Mouse (Mus musculus) embryonic facial prominence, embryonic 12.5 days (tissue): ENCODE data around the gene Hist1h2bq. TPM values are rescaled to one million over a fixed set of nuclear protein-coding genes. Genes with fewer than 3 reads are reported as not detected.
"Not testable (repeated sequence)": the region's sequence is repeated elsewhere in the genome, so short reads cannot be mapped to it uniquely, and the experiment has no call there.

Experiments used
- ATAC-seq: fragments of 200-750 bp; cut with Nextera tagmentation; 2 replicates; pipeline ENCODE4 v1.8.0; 2017; ENCODE audit not compliant: insufficient number of reproducible peaks, insufficient read depth, low FRiP score, low TSS enrichment
- H3K27ac ChIP-seq: fragments of 300-500 bp; sonication (generic); 2 replicates; pipeline ENCODE4 v1.5.1; 2016; ENCODE audit warnings: mild to moderate bottlenecking
- H3K27me3 ChIP-seq: fragments of 300-500 bp; sonication (generic); 2 replicates; pipeline ENCODE4 v1.6.1; 2016; ENCODE audit warnings: mild to moderate bottlenecking, moderate library complexity
- H3K36me3 ChIP-seq: fragments of 300-500 bp; sonication (generic); 2 replicates; pipeline ENCODE4 v1.6.1; 2016; ENCODE audit warnings: mild to moderate bottlenecking
- H3K4me1 ChIP-seq: fragments of 300-500 bp; sonication (generic); 2 replicates; pipeline ENCODE4 v1.6.1; 2016
- H3K4me2 ChIP-seq: fragments of 300-500 bp; sonication (generic); replicated peaks from 2 replicates; pipeline ENCODE4 v1.6.1; 2016; ENCODE audit warnings: mild to moderate bottlenecking, moderate library complexity
- H3K4me3 ChIP-seq: fragments of 300-500 bp; sonication (generic); 2 replicates; pipeline ENCODE4 v1.5.1; 2016; ENCODE audit warnings: mild to moderate bottlenecking
- H3K9ac ChIP-seq: fragments of 300-500 bp; sonication (generic); 2 replicates; pipeline ENCODE4 v1.6.1; 2016; ENCODE audit warnings: mild to moderate bottlenecking, moderate library complexity
- H3K9me3 ChIP-seq: fragments of 300-500 bp; sonication (generic); 2 replicates; pipeline ENCODE4 v1.6.1; 2016; ENCODE audit warnings: mild to moderate bottlenecking, moderate library complexity
- WGBS: fragments of 180-500 bp; shearing (Covaris S2); methylation state at CpG from one replicate; pipeline ENCODE4 v1.1.7; 2016; 5-methylcytosine and 5-hydroxymethylcytosine counted together
- polyA plus RNA-seq: library from polyadenylated mRNA; unstranded; fragments of >200 nt; fragmentation: Nextera tagmentation; extraction: Ambion mirVana; gene quantifications from 2 replicates; pipeline ENCODE4 v1.2.1, GENCODE M21; 2016

Hist1h2bq gene
- polyA plus RNA-seq, result 35.6 and 40.3 TPM in 2 replicates

GRCm38 (mm10) chr13:21810073-21810472 is at the start of gene Hist1h2bq, which contains the start of gene Hist1h2ao:
Gene Hist1h2bq, minus strand, starts transcription at chr13:21810197.
Gene Hist1h2ao, plus strand, starts transcription at chr13:21810465.
- H3K4me3 ChIP-seq, H3K4me2 ChIP-seq, H3K9ac ChIP-seq, H3K9me3 ChIP-seq, H3K36me3 ChIP-seq, H3K27me3 ChIP-seq, H3K27ac ChIP-seq, H3K4me1 ChIP-seq: not testable (repeated sequence)
- peak; percentile 96 for ATAC-seq
- WGBS, result no CpG with 5 or more reads among the region's 23 CpGs

- 1% methylated on average over 15 of the region's 15 CpGs for WGBS
- no peak overlapping the region for H3K9ac ChIP-seq
- no peak for ATAC-seq
Observed at GRCm38 (mm10) chr13:21855698-21856162, 45.7 kb upstream of the Hist1h2bq start.

GRCm38 (mm10) chr13:21855146-21855545 is 45.1 kb upstream of the Hist1h2bq start:
- no peaks in the 10 kb centered on the region for H3K9me3 ChIP-seq
- no peaks in the 10 kb centered on the region for H3K4me1 ChIP-seq
- ATAC-seq, result no peak
- H3K4me2 ChIP-seq, result peak overlapping the region; percentile 45
- peak overlapping the region; percentile 39 for H3K4me3 ChIP-seq
- H3K36me3 ChIP-seq, result no peaks in the 10 kb centered on the region
- H3K27ac ChIP-seq, result no peak overlapping the region
- no peak overlapping the region for H3K9ac ChIP-seq
- 2% methylated on average over 11 of the region's 11 CpGs for WGBS
- H3K27me3 ChIP-seq, result no peaks in the 10 kb centered on the region

More at GRCm38 (mm10) chr13:21855698-21856162, 45.7 kb upstream of the Hist1h2bq start:
- H3K4me1 ChIP-seq, result no peaks in the 10 kb centered on the region
- no peak overlapping the region for H3K27ac ChIP-seq
- no peaks in the 10 kb centered on the region for H3K27me3 ChIP-seq
- H3K36me3 ChIP-seq, result no peaks in the 10 kb centered on the region
- H3K4me3 ChIP-seq, result peak overlapping the region; percentile 39
- peak overlapping the region; percentile 45 for H3K4me2 ChIP-seq
- H3K9me3 ChIP-seq, result no peaks in the 10 kb centered on the region

DNA sequence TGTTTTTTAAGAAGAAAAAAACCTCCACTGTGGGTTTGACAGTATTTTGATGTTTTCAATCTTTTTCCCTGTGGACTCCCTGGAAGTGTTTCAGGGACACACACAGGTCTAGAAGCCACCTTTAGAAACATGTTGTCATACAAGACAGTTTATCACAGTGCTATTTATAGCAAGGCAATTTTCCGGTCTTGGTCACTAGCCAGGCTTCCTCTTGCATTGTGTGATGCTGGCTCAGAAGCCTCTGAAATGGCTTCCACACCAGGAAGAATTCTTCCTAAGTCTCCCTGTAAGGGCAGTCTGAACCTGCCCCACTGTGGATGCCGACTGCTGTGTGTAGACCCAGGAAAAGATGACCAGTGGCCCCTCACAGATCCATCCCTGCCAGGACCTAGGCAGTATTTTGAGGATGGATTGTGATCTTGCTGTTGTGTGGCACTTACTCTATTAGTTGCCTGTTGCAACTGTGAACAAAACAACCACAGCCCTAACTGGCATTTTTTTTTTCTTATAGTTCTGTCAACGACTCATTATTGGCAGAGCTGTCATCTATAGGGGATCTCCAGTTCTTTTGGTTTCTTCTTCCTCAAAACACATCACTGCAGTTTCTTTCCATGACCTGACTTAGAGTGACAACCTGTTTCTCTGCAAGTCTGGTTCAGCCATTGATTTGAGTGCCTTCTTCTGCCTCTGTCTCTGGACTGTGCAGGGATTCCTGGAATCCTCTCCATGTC is 42.4 kb upstream of the Hist1h2bq start:
- Histone ChIP-seq H3K27ac (no peak overlapping the region), H3K36me3 (no peaks in the 10 kb centered on the region), H3K4me3 (no peak overlapping the region), H3K27me3 (no peaks in the 10 kb centered on the region), H3K4me1 (no peaks in the 10 kb centered on the region), H3K4me2 (no peak overlapping the region), H3K9ac (no peak overlapping the region), H3K9me3 (no peaks in the 10 kb centered on the region)
- ATAC-seq, result no peak
- 63% methylated on average over 3 of the region's 3 CpGs for WGBS

GRCm38 (mm10) chr13:21850696-21851095 is 40.7 kb upstream of the Hist1h2bq start:
- not testable (repeated sequence) for H3K27me3 ChIP-seq, H3K4me2 ChIP-seq, H3K36me3 ChIP-seq, H3K4me1 ChIP-seq, H3K9me3 ChIP-seq, H3K9ac ChIP-seq, H3K27ac ChIP-seq, H3K4me3 ChIP-seq, ATAC-seq
- WGBS, result 41% methylated on average over 1 of the region's 1 CpGs

- Histone ChIP-seq H3K4me2 (no peak overlapping the region), H3K27me3 (no peaks in the 10 kb centered on the region), H3K27ac (no peak overlapping the region), H3K4me1 (no peaks in the 10 kb centered on the region), H3K4me3 (no peak overlapping the region), H3K36me3 (no peaks in the 10 kb centered on the region), H3K9ac (no peak overlapping the region), H3K9me3 (no peaks in the 10 kb centered on the region)
- no peak for ATAC-seq
- WGBS, result 15% methylated on average over 8 of the region's 8 CpGs
Observed at GRCm38 (mm10) chr13:21847883-21848282, 37.9 kb upstream of the Hist1h2bq start.

GRCm38 (mm10) chr13:21846356-21846755 is 36.4 kb upstream of the Hist1h2bq start:
- not testable (repeated sequence) for ATAC-seq, H3K9ac ChIP-seq, H3K9me3 ChIP-seq

DNA sequence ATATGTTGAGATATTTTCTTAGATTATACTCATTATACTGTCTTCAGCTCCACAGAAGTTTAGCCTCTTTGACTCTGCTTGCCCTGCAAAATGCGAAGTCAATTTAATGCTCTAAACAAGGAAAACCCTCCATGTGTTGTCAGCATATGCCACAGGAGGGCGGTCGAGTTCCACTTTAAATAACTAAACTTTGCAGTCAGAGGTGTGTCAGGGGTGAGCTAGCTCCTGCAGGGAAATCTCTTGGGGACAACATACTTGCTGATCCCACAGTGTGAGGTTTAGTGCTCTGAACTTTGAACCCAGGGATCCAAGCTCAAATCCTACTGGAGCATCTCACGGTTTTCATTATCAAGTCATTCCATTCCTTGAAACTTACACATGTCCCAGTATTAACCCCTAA is 30.5 kb upstream of the Hist1h2bq start:
- H3K9me3 ChIP-seq, H3K9ac ChIP-seq, H3K4me1 ChIP-seq, H3K27ac ChIP-seq, H3K36me3 ChIP-seq, H3K4me2 ChIP-seq, H3K4me3 ChIP-seq, H3K27me3 ChIP-seq: not testable (repeated sequence)
- ATAC-seq, result 0 out of 2 replicates have a peak, but pooled peaks have one; percentile 52
- no CpG with 5 or more reads among the region's 4 CpGs for WGBS

More at GRCm38 (mm10) chr13:21846356-21846755, 36.4 kb upstream of the Hist1h2bq start:
- H3K27ac ChIP-seq, H3K4me2 ChIP-seq, H3K4me3 ChIP-seq, H3K27me3 ChIP-seq, H3K36me3 ChIP-seq, H3K4me1 ChIP-seq: not testable (repeated sequence)

DNA sequence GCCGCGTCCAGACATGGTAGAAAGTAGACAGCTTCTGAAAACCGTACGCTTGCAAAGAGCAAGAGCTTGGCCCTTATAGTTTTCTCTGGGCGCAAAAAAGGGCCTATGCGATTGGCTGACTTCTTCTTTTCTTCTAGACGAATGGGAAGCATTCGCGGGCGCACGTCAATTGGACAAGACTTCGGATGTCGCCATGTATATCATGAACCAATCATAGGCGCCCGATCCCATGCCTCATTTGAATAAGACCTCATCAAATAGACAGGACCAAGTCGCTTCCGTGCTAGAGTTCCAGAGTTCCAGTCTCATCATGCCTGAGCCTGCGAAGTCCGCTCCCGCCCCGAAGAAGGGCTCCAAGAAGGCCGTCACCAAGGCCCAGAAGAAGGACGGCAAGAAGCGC is 23.5 kb upstream of the Hist1h2bq start, which contains the start of the genes Hist1h2ap and Hist1h2br:
Gene Hist1h2ap, minus strand, starts transcription at position 47 of the 400 bp plus-strand sequence.
Gene Hist1h2br, plus strand, starts transcription at position 283 of the 400 bp plus-strand sequence.
- ATAC-seq, result peak; percentile 94
- H3K27me3 ChIP-seq, H3K4me1 ChIP-seq, H3K4me3 ChIP-seq, H3K4me2 ChIP-seq, H3K36me3 ChIP-seq, H3K9ac ChIP-seq, H3K9me3 ChIP-seq, H3K27ac ChIP-seq: not testable (repeated sequence)
- no CpG with 5 or more reads among the region's 24 CpGs for WGBS

GRCm38 (mm10) chr13:21831418-21832394 is 21.7 kb upstream of the Hist1h2bq start, which contains the start of gene Hist1h4n:
Gene Hist1h4n, minus strand, starts transcription at chr13:21832196.
- WGBS, result under 1% methylated on average over 29 of the region's 58 CpGs
- H3K27ac ChIP-seq, result peak within 1 kb of the TSS; percentile 73; the same call in 1 of the 2 replicates
- peak within 1 kb of the TSS; percentile 23; the same call in 1 of the 2 replicates for H3K4me3 ChIP-seq

DNA sequence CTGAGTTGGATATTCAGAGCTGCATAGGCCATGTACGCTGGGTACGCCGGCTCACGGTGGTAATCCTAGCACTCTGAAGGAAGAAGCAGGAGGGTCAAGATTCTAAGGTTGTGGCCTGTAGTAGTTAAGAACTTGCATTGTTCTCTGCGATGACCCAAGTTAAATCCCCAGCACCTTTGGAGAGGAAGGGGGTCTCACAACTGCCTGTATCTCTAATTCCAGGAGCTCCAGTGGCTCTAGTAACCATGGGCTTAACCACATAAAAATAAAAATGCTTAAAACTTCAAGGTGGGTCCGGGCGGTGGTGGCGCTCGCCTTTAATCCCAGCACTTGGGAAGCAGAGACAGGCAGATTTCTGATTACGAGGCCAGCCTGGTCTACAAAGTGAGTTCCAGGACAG is 20.3 kb upstream of the Hist1h2bq start:
- Histone ChIP-seq H3K36me3 (no peaks in the 10 kb centered on the region), H3K4me1 (no peaks in the 10 kb centered on the region), H3K9ac (no peak overlapping the region), H3K9me3 (no peaks in the 10 kb centered on the region), H3K4me2 (no peak overlapping the region), H3K4me3 (no peak overlapping the region), H3K27ac (peak overlapping the region; percentile 60; the same call in 1 of the 2 replicates), H3K27me3 (no peaks in the 10 kb centered on the region)
- WGBS, result 85% methylated on average over 10 of the region's 10 CpGs
- ATAC-seq, result no peak

More at GRCm38 (mm10) chr13:21831418-21832394, 21.7 kb upstream of the Hist1h2bq start, which contains the start of gene Hist1h4n:
- peak; percentile 85 for ATAC-seq
- H3K36me3 ChIP-seq, H3K27me3 ChIP-seq, H3K4me1 ChIP-seq, H3K9ac ChIP-seq, H3K9me3 ChIP-seq: not testable (repeated sequence)
- H3K4me2 ChIP-seq, result peak within 1 kb of the TSS; percentile 43
